Mouse (Mus musculus) fat pad, adult 2 months (tissue): ENCODE measurements at regions not wholly inside any gene's neighbourhood (a gene's known extent, or its start where the extent isn't known, plus 50 kb on each side); places are given as distances from the start of the nearest gene placed in this dataset.

ENCODE experiments used
- DNase-seq: peaks from one replicate; pipeline ENCODE4 v3.0.0-alpha.2; 2011; ENCODE audit warnings: low read depth, low spot score; ENCODE audit errors: extremely low read depth

DNA sequence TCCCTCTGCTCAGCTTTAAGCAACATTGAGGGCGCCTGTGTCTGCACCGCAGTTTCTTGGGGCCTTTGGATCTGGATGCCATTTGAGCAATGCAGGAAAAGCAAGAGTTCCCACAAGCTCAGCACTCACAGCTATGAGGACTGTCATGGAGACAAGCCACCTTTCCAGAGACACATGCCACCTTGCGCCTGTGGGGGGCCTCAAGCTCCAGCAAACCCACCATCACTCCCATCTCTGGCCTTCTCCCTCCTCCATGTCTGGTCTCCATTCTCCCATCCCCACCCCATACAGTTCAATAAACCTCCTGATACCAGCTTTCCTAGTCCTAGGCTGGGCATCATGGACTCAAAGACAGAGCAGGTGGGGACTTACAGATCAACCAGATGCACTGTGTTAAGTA, 97.8 kb downstream of the Wdr11 start:
- DNase-seq = no peak

DNA sequence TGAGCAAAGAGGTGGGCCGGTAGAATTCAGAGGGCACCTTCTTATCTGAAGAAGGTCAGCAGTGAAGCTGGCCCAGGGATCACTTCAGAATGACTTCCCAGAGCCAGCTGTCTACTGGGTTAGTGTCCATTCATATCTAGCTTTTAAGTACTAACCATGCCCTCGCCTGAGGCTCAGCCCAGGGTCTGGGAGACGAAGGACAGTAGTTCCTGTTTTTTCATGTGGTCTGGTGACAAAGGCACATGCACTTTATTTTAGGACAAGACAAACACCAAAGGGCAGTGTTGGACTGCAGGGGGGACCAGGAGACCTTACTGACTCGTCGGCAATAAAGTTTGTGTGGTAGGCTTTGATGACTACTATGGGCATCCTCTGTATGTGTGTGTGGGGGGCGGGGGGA, 99.2 kb downstream of the Wdr11 start:
- DNase-seq = no peak

DNA sequence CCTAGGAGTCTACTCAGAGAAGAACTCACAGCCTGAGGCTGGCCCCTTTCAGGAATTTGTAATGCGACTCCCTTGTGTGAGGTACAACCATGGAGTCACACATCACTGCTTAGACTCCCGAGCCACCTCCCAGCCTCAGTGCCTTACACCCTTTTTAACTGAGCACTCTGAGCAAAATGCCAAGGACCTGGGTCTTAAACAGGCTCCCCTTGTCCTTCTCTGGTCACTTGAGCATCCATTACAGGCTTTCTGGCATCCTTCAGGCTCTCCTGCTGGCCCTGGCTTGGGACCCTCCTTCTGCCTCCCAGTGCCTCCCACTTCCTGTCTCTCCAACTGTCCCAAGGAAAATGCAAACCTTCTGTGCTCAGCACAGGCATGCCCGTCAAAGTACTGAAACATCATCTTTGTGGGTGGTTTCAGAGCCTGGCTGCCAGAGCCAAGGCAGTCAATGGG, 100.0 kb downstream of the Wdr11 start:
- no peak for DNase-seq

DNA sequence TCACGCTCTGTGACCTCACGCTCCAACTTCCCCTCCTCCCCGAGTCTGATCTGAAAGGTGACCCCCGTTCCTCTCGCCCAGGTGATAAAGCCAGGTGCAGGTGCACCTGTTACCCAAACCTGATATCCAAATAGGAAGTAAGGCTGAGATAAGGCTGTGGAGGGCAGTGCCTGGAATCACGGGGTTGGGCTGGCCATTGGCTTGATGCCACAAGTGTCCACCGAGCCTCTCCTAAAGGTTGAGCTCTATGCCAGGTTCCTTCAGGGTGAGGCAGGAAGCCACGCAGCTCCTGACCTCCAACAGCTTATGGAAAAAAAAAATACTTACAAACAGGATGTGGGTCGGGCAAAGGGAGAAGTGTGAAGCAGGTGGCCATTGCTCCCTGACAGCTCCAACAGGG, 102.0 kb downstream of the Wdr11 start:
- no peak for DNase-seq

DNA sequence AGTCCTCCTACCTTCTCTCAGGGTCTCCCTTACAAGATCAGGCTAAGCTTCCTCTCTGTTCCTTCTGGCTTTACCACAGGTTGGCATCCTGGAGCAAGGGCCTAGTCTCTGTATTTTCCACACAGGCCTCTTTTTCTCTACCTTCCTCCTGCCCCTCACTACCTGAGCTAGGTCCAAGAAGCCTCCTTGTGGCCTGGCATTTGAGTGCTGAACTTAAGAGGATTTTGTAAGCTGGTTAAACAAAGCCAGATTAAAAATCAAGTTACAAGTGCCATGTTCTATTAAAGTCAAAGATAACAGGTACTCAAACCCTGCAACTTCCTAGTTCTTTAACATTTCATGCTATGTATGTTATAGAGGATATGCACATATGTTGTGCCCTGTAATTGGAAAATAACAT, 102.5 kb downstream of the Wdr11 start:
- DNase-seq = no peak

DNA sequence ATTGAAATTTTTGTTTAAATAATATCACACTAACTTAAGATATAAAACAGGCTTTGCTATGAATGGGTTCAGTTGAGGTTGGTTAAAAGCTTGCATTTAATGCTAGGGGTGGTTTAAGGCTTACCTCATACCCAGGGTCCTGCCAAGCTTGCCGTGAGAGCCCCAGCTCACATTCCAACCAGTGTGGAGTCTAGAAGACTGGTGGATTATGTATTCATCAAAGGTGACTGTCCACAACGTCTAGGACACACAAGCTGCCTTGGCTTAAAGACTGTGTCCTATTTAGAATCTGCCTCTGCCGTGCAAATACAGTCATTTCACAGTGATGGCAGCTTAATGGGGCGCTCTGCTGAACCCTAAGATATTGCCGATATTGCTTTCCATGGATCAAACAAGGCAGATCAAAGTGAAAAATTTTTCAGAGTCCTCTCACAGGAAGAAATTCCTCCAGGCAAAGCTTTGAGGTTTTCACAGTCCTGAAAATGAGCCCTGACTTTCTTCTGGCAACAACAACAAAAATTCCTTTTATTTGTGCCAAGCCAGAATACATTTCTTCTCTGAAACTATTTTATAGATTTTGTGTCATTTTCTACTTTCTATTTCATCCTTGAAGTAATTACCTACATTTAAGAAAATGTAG, 108.4 kb downstream of the Wdr11 start:
- DNase-seq = no peak

DNA sequence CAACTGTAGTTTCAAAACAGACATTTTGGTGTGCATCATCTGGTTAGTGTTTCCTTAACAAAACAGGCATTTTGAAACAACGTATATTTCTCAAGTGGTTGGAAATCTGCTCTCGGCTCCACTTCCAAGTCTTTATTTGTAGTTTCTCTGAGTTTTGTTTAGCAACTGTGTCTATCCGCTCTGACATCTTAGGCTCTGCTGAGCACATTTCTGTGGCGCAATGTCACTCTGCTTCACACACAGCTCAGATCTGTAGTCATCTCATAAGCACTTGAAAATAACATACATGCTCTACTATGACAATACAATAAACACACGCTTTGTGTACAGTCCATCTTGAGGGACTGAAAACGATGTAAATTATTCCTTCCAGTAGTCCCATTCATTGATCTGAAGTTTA, 135.9 kb downstream of the Wdr11 start:
- no peak for DNase-seq

DNA sequence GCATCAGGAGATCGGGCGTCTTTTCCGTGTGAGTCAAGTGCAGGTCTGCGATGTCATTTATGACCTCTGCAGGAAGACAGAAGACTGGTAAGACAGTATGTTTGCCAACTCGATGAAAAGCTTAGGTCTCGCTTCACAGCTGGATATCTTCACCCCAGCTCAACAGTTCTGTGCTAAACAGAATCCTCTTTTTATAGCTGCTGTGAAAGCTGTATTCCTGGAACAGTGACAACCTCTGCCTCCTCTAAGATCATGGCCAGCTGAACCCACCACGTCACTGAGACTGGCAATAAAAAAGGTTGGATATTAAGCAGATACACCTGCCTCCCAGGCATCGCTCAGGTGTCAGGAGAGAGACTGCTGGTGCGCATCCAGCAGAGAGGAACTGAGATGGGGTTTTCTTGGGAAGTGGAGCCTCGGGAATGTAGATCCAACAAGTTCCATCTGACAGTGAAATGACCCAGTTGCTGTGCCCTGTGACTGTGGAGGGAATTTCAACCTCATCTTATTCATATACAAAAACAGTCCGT, 138.1 kb downstream of the Wdr11 start:
- no peak for DNase-seq

DNA sequence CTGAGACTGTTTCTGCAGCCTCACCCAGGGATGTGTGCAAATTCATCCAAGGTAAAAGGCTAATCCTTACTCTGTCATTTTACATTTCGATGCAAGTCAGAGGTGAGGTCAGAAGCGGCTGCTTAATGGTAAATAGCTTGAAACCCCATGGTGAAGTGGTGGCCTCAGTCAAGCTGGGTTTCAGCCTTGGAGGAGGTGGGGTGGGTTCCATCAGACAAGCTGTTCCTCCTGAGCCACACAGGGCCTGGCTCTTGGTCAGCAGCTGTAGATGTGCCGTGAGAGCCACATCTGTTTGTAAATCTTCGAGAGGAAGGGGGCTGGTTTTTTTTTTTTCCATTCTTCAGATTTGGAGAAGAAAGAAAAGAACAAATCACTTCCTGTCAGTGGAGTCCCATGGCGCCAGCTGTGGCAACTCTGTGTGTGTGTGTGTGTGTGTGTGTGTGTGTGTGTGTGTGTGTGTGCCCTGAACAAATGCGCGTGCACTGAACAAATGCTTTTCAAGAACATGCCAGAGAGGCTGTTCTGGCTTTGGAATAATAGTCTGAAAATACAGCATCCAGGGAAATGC, 139.2 kb downstream of the Wdr11 start:
- DNase-seq = no peak

DNA sequence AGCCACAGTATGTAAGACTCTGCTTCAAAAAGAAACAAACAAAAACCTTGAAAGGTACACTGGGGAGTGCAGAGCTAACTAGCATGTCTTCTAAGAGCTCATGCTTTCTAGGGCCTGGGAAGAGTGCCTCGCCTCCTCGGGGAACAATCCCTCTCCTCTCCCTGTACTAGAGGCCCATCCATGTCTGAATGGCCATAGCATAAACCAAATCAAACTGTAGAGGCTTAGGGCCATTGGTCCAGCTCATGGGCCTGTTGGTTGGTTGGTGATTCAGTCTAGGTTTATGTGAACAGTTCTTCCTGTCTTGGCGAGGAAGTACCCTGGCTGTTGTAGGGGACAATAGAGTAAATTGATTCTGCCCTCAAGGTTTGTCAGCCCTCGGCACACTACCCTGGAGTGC, 151.0 kb downstream of the Wdr11 start:
- DNase-seq = no peak

DNA sequence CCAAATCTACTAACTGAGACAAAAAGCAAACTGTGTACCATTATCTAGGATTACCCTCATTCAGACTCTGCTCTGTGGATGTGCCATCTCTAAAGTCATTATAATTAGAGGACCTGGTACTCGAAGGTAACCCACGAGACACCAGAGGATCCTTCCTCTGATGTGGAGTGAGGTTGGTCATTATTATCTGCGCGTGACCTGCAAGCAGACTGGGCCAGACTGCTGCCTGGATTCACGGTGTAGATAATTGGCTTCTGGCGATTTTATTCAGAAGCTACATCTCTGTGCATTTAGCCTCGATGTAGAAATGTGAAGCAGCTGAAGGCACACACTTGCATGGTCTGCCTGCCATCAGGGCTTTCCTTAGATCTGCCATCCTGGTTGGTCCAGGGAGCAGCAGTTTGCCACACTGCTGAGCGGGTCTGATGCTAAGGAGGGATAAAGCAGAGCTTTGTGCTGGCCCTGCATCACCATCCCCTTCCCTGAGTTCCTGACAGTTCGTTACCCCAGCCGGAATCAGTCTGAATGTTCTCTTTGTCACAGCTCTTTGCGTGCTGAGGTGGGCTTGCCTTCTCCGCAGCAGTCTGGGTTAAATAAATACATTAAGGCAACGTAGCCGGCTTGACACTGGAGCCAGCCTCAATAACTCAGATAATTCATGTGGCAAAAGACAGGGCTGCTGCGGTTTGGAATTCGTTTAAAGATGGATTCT, 152.4 kb downstream of the Wdr11 start:
- no peak for DNase-seq

DNA sequence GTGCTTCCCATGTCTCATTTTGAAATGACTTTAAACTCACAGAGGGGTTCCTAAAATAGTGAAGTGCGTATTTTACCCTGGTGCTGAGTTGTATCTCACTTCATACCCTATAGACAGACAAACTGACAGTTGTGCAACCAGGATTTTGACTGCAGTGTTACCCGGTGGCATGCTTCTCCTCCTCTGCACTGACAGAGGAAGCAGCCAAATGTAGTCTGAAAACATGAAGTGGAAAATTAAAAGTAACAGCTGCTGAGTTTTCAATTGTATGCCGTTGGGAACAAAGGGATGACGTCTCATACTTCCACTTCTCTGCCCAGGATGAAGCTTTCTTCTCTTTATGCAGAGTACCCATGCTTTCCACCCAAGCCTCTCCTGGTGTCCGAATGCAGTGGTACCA, 155.0 kb downstream of the Wdr11 start:
- DNase-seq = no peak

DNA sequence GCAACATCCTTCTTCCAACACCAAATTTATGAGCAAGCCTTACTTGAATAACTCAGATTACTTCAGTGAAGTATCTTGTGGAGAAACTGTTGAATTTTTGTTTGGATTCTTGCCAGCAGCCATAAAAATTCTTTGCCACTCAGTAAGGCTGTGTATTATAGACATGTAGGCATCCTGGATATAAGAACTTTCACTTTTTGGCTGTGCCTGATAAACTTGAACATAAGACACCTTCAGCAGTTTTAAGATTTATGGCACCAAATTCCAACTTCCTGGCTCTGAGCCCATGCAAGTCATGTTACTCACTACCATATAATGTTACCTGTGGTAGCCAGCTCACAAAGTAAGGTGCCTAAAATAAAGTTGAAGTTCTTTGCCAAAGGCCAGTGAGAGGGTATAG, 159.3 kb downstream of the Wdr11 start:
- DNase-seq = no peak

DNA sequence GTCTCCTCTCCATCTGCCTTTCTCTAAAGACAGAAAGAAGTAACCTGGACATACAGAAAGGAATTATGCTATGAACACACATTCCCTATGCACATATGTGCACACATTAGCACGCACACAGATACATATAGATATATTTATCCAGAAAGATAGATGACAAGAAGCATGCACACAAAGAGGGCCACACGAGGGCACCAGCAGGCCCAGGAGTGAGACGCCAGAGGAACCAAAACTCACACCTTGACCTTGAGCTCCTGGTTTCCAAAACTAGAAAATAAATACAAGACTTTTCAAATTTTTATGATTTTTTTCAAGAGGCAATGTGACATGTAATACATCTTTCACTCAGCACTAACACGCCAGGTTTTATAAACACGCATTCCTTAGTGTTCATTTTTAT, 163.1 kb downstream of the Wdr11 start:
- DNase-seq = no peak

DNA sequence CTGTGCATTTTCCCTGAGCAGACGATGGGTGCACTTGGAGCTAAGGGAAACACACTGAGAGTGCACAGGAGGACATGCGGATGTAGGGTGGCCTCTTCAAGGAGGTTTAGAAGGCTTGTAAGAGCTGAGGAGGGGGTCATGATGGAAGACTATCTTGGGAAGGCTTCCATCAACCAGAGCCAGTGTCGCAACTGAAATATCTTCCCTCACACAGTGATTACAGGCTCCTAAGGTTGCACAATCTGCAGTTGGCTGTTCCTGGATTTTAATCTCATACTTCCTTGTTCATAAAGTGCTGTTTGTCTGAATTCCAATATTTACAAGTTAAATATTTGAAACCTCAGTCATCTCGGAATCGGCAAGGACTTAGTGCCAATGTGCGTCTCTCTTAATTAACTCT, 164.5 kb downstream of the Wdr11 start:
- peak; percentile 45 for DNase-seq

DNA sequence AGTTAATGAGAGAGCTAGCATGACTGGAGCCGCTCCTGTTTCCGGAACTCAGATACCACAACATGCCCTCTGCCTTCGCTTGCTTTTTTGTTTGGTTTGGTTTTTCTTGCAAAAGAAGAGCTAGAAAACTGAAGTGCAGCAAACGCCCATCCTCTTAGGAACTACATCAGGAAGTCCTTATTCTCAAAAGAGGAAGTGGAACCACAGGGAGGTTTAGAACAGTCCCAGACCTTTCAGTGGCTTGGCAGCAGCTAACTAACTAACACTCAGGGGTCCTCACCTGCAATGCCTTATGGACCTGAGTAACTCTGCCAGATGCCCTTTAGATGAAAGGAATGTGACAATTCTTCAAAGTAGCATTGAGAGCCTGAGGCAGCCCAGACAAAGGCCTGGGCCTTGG, 168.2 kb downstream of the Wdr11 start:
- no peak for DNase-seq

DNA sequence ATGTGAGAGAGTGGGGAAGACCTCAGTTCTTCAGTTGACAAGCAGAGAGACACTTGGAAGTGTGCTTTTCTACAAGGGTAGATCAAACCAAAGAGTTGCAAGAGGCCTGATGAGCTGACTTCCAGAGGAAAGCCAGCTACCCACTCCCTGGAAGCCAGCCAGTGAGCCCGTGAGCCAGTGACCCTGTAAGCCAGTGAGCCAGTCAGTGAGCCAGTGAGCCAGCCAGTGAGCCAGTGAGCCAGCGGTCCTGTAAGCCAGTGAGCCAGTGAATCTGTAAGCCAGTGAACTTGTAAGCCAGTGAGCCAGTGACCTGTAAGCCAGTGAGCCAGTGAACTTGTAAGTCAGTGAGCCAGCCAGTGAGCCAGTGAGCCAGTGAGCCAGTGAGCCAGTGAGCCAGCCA, 168.7 kb downstream of the Wdr11 start:
- no peak for DNase-seq

DNA sequence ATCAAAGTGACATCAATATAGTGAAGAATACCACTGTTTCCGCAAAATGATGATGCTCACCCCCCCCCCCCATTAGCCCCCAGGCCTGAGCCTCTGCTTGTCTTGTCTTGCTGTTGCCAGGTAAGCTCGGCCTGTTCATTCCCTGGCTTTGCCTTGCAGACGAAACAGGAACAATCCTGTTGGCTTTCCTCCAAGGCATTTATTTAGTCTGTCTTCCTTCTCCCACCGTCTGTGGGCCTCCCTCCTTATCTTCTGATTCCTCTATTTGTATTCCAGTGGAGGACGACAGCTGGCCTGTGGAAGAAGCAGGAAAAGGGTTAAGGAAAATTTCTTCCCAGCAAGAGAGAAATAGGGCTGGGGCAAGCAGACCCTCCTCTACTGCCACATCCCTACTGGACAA, 172.1 kb downstream of the Wdr11 start:
- DNase-seq = no peak

DNA sequence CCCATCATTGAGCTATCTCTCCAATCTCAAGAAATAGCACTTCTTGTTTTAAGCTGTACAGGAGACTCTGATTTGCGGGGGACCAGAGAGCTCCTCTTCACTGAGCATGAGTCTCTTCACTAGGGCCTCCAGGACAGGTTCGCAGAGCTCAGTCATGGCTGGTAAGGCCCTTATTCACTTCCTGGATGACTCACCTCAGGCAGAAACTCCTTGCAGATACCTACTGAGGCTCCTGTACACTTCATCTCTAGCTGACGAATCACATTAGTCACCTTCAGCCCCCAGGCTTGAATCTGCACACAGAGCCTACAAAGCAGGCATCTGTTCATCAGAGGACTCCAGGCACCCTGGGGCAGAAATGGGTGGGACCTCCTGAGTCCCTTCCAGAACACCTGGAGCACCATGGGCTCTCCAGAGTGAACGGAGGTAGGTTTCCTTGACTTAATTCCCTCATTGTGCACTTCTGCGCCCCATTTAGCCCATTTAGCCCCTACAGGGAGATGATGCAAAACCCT, 172.8 kb downstream of the Wdr11 start:
- no peak for DNase-seq

DNA sequence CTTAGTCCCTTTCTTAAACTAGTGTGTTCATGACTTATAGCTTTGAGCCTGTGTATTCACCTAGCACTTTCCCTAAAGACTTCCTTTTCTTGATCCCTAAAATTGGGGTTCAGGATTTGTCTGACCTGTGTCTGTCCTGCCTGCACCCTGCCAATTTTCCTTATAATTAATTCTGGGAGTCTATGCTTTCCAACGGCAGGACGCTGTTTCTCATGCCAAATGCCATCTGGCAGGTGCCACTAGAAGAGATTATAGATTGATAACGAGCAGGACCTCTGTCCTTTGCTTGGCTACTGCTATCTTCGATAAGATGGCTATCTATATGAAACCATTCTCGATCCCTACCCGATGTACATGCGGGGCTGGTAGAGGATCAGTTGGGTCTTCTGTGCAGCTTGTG, 174.0 kb downstream of the Wdr11 start:
- no peak for DNase-seq

DNA sequence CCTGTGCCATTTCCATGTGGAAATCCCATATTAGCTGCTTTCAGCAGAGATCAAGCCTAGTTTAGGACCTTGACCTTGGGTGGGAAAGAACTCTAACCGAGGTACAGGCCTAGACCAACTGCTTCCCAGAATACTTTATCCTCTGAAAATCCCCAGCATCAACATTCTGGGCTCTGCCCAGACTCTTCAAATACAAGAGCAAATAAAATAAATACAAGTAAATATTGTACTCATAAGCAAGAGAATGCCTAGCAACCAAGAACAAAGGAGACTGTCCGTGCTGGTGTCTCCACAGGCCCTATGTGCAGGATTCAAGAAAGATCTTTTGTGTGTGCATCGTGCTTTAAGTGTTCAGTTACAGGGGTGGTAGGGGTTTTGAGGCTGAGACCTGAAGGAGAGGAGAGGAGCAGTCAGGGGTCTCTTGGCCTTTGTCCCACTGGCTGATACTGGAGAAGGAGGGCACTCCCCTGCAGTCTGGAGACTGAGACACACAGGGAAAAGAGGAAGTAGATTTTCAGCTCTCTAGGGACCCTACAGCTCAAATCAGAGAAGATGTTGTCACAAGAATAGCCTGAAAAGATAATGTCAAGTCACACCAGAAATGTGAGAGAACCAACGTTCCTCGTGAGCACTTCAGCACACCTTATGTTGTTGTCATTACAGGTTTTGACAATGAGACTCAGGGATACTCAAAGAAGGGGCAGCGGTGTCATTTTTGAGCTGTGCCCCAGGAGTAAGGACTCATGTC, 174.6 kb downstream of the Wdr11 start:
- DNase-seq = no peak
